Mouse (Mus musculus) kidney, postnatal 0 days (tissue): ENCODE results near the gene Lemd2. TPM values are rescaled to one million over a fixed set of nuclear protein-coding genes. Genes with fewer than 3 reads are reported as not detected.

ENCODE experiments used
- ATAC-seq: fragments of 200-750 bp; cut with Nextera tagmentation; replicated peaks from 2 replicates; pipeline ENCODE4 v1.8.0; 2017; ENCODE audit warnings: low read depth, moderate number of reproducible peaks, moderate TSS enrichment, moderate library complexity; ENCODE audit not compliant: low FRiP score
- DNase-seq: peaks from one replicate; pipeline ENCODE4 v3.0.0-alpha.2; 2016; ENCODE audit warnings: low spot score
- H3K27ac ChIP-seq: fragments of 300-500 bp; sonication (generic); 2 replicates; pipeline ENCODE4 v1.5.1; 2014; ENCODE audit warnings: mild to moderate bottlenecking
- H3K27me3 ChIP-seq: fragments of 300-500 bp; sonication (generic); 2 replicates; pipeline ENCODE4 v1.6.1; 2014; ENCODE audit warnings: low read length, mixed read lengths; ENCODE audit not compliant: insufficient read depth
- H3K36me3 ChIP-seq: fragments of 300-500 bp; sonication (generic); 2 replicates; pipeline ENCODE4 v1.6.1; 2014; ENCODE audit warnings: low read length, mixed read lengths; ENCODE audit not compliant: insufficient read depth
- H3K4me1 ChIP-seq: fragments of 300-500 bp; sonication (generic); replicated peaks from 2 replicates; pipeline ENCODE4 v1.6.1; 2014; ENCODE audit warnings: antibody characterized with exemption, low read length, mixed read lengths; ENCODE audit not compliant: insufficient read depth
- H3K4me2 ChIP-seq: fragments of 300-500 bp; sonication (generic); 2 replicates; pipeline ENCODE4 v1.6.1; 2014; ENCODE audit warnings: mild to moderate bottlenecking, low read length, moderate library complexity, mixed read lengths
- H3K4me3 ChIP-seq: fragments of 300-500 bp; sonication (generic); replicated peaks from 2 replicates; pipeline ENCODE4 v1.5.1; 2014; ENCODE audit warnings: low read depth, low read length
- H3K9ac ChIP-seq: fragments of 300-500 bp; sonication (generic); 2 replicates; pipeline ENCODE4 v1.6.1; 2014; ENCODE audit warnings: low read depth, low read length
- H3K9me3 ChIP-seq: fragments of 300-500 bp; sonication (generic); replicated peaks from 2 replicates; pipeline ENCODE4 v1.6.1; 2016; ENCODE audit warnings: low read length, inconsistent platforms, mixed read lengths
- CTCF ChIP-seq: IDR thresholded peaks from 2 replicates; pipeline ENCODE4 v1.5.1; 2016; ENCODE audit warnings: antibody characterized with exemption, low read depth, mild to moderate bottlenecking, moderate library complexity
- WGBS: fragments of 180-500 bp; shearing (Covaris S2); extraction: QIAGEN DNeasy Blood & Tissue Kit; methylation state at CpG from one replicate; pipeline ENCODE4 v1.1.7; 2014; 5-methylcytosine and 5-hydroxymethylcytosine counted together
- polyA plus RNA-seq: library from polyadenylated mRNA; unstranded; fragments of >200 nt; fragmentation: Nextera tagmentation; extraction: Ambion mirVana; gene quantifications from 2 replicates; pipeline ENCODE4 v1.2.1, GENCODE M21; 2015

Gene Lemd2
- polyA plus RNA-seq, 1 experiment from 2014 or later: 18.0 TPM

- no peak for TF ChIP-seq CTCF
- H3K9me3 ChIP-seq: no peaks in the 10 kb centered on the region
- H3K4me3 ChIP-seq: no peak overlapping the region
- no peak for ATAC-seq
- H3K4me2 ChIP-seq: no peak overlapping the region
- H3K27me3 ChIP-seq: no peaks in the 10 kb centered on the region
- H3K27ac ChIP-seq: no peak overlapping the region
- no peak for DNase-seq
- no peaks in the 10 kb centered on the region for H3K36me3 ChIP-seq
- no peak overlapping the region for H3K9ac ChIP-seq
- 70% methylated on average over 11 of the region's 11 CpGs for WGBS
- H3K4me1 ChIP-seq: no peaks in the 10 kb centered on the region
Observed at GRCm38 (mm10) chr17:27169952-27170695, 34.1 kb downstream of the Lemd2 start.

GRCm38 (mm10) chr17:27168569-27168968, 35.7 kb downstream of the Lemd2 start:
- no peak for ATAC-seq
- TF ChIP-seq CTCF: no peak
- H3K27ac ChIP-seq: no peak overlapping the region
- H3K9ac ChIP-seq: no peak overlapping the region
- no peaks in the 10 kb centered on the region for H3K4me1 ChIP-seq
- no peaks in the 10 kb centered on the region for H3K27me3 ChIP-seq
- no peak for DNase-seq
- H3K36me3 ChIP-seq: no peaks in the 10 kb centered on the region
- H3K9me3 ChIP-seq: no peaks in the 10 kb centered on the region
- H3K4me2 ChIP-seq: no peak overlapping the region
- H3K4me3 ChIP-seq: no peak overlapping the region
- 88% methylated on average over 4 of the region's 4 CpGs for WGBS

GRCm38 (mm10) chr17:27167545-27167944, 36.7 kb downstream of the Lemd2 start, which contains the start of gene Ip6k3:
Gene Ip6k3 (minus strand): TSS chr17:27167795.
- no peaks in the 10 kb centered on the region for H3K4me1 ChIP-seq
- H3K27ac ChIP-seq: no peak within 1 kb of the TSS
- H3K4me2 ChIP-seq: no peak within 1 kb of the TSS
- H3K9me3 ChIP-seq: no peaks in the 10 kb centered on the region
- ATAC-seq (no peak), DNase-seq (peak; percentile 26)
- WGBS: 24% methylated on average over 4 of the region's 4 CpGs
- TF ChIP-seq CTCF: no peak
- H3K4me3 ChIP-seq: no peak within 1 kb of the TSS
- H3K27me3 ChIP-seq: no peaks in the 10 kb centered on the region
- H3K9ac ChIP-seq: no peak within 1 kb of the TSS
- H3K36me3 ChIP-seq: no peaks in the 10 kb centered on the region

- no peak for DNase-seq
- no peak for ATAC-seq
- no peaks in the 10 kb centered on the region for H3K4me1 ChIP-seq
- 68% methylated on average over 6 of the region's 6 CpGs for WGBS
- no peak for TF ChIP-seq CTCF
- H3K9me3 ChIP-seq: no peaks in the 10 kb centered on the region
- no peak overlapping the region for H3K4me3 ChIP-seq
- H3K27me3 ChIP-seq: no peaks in the 10 kb centered on the region
- H3K4me2 ChIP-seq: no peak overlapping the region
- H3K9ac ChIP-seq: no peak overlapping the region
- H3K27ac ChIP-seq: no peak overlapping the region
- no peaks in the 10 kb centered on the region for H3K36me3 ChIP-seq
Observed at GRCm38 (mm10) chr17:27166901-27167300, 37.4 kb downstream of the Lemd2 start.

- WGBS: 56% methylated on average over 8 of the region's 8 CpGs
- no peaks in the 10 kb centered on the region for H3K9me3 ChIP-seq
- H3K36me3 ChIP-seq: no peaks in the 10 kb centered on the region
- no peak overlapping the region for H3K27ac ChIP-seq
- H3K4me2 ChIP-seq: no peak overlapping the region
- no peaks in the 10 kb centered on the region for H3K27me3 ChIP-seq
- H3K4me3 ChIP-seq: no peak overlapping the region
- DNase-seq (peak; percentile 71), ATAC-seq (no peak)
- H3K9ac ChIP-seq: no peak overlapping the region
- TF ChIP-seq CTCF: peak; percentile 77
- no peaks in the 10 kb centered on the region for H3K4me1 ChIP-seq
Observed at GRCm38 (mm10) chr17:27165054-27165773, 39.1 kb downstream of the Lemd2 start.

GRCm38 (mm10) chr17:27160905-27161304, 43.4 kb downstream of the Lemd2 start:
- Histone ChIP-seq H3K4me3 (no peak overlapping the region), H3K9me3 (no peaks in the 10 kb centered on the region), H3K9ac (no peak overlapping the region), H3K4me2 (no peak overlapping the region), H3K4me1 (no peaks in the 10 kb centered on the region), H3K27me3 (no peaks in the 10 kb centered on the region), H3K36me3 (no peaks in the 10 kb centered on the region), H3K27ac (no peak overlapping the region)
- no peak for DNase-seq
- no peak for TF ChIP-seq CTCF
- no peak for ATAC-seq
- 61% methylated on average over 4 of the region's 4 CpGs for WGBS
